ENCODE assay signal across 11 mouse cellular contexts in genomic region chr17:62782826-62783404, GRCm38 (mm10).
DNase-seq lines count a peak whose midpoint lies in the region; ATAC-seq and TF ChIP-seq lines count a peak whose summit lies in the region.
"Had no signal": no experiment of that assay in that cellular context is flagged by ENCODE, and none has a peak within 500 bp of the region (broad histone marks: within the 10 kb centered on the region; RNA-seq: fewer than 3 reads in every experiment).

No protein-coding gene starts in this region.

- no peak for ATAC-seq in midbrain, postnatal 0 days (ENCODE audit: low FRiP score)
- ATAC-seq in heart, embryonic 15.5 days (replicated peaks; ENCODE audit: insufficient number of reproducible peaks, insufficient read depth, low FRiP score, low read depth): peak; percentile 15; the same call in 1 of the 2 replicates
- ATAC-seq in limb, embryonic 11.5 days (ENCODE audit: insufficient number of reproducible peaks, low FRiP score, low TSS enrichment, low read depth): 0 out of 2 replicates have a peak, but pooled peaks have one; percentile 22
- ATAC-seq in stomach, embryonic 14.5 days (ENCODE audit: insufficient number of reproducible peaks, insufficient read depth, low FRiP score, low read depth): no peak

- WGBS in midbrain, embryonic 10.5 days: 76% methylated on average over 13 of the region's 13 CpGs
- WGBS in midbrain, postnatal 0 days: 64% methylated on average over 13 of the region's 13 CpGs
- 27% methylated on average over 13 of the region's 13 CpGs for WGBS in heart, embryonic 15.5 days
- 53% methylated on average over 13 of the region's 13 CpGs for WGBS in limb, embryonic 11.5 days
- 44% methylated on average over 13 of the region's 13 CpGs for WGBS in stomach, embryonic 14.5 days

- no peak overlapping the region for H3K4me3 ChIP-seq in midbrain, embryonic 10.5 days
- no peak overlapping the region for H3K4me3 ChIP-seq in midbrain, postnatal 0 days (ENCODE audit: low read depth, low read length)
- H3K4me3 ChIP-seq in heart, embryonic 15.5 days: no peak overlapping the region
- no peak overlapping the region for H3K4me3 ChIP-seq in limb, embryonic 11.5 days (ENCODE audit: low read depth, low read length)
- no peak overlapping the region for H3K4me3 ChIP-seq in stomach, embryonic 14.5 days (ENCODE audit: low read depth, low read length)

- peaks cover 68% of the 10 kb centered on the region for H3K27me3 ChIP-seq in midbrain, embryonic 10.5 days (ENCODE audit: low read depth, poor library complexity, severe bottlenecking)
- H3K27me3 ChIP-seq in midbrain, postnatal 0 days (ENCODE audit: insufficient read depth, low read length): no peaks in the 10 kb centered on the region
- no peaks in the 10 kb centered on the region for H3K27me3 ChIP-seq in heart, embryonic 15.5 days
- H3K27me3 ChIP-seq in limb, embryonic 11.5 days (ENCODE audit: control insufficient read depth, insufficient read depth, low read length): no peaks in the 10 kb centered on the region
- H3K27me3 ChIP-seq in stomach, embryonic 14.5 days (ENCODE audit: control insufficient read depth, insufficient read depth, low read length): no peaks in the 10 kb centered on the region

- H3K9ac ChIP-seq in midbrain, postnatal 0 days (replicated peaks; ENCODE audit: low read length, poor library complexity, severe bottlenecking): no peak overlapping the region
- no peak overlapping the region for H3K9ac ChIP-seq in heart, embryonic 15.5 days
- no peak overlapping the region for H3K9ac ChIP-seq in limb, embryonic 11.5 days (ENCODE audit: low read length)
- no peak overlapping the region for H3K9ac ChIP-seq in stomach, embryonic 14.5 days (replicated peaks; ENCODE audit: low read depth, low read length)
- H3K9ac ChIP-seq: hindbrain, embryonic 14.5 days had no signal

- H3K4me1 ChIP-seq in midbrain, embryonic 10.5 days: peaks cover 89% of the 10 kb centered on the region
- no peaks in the 10 kb centered on the region; the same call in 1 of the 2 replicates for H3K4me1 ChIP-seq in midbrain, postnatal 0 days (ENCODE audit: insufficient read depth, low read length)
- peaks cover 30% of the 10 kb centered on the region for H3K4me1 ChIP-seq in heart, embryonic 15.5 days (replicated peaks)
- H3K4me1 ChIP-seq in limb, embryonic 11.5 days (ENCODE audit: control insufficient read depth, insufficient read depth, low read length): peaks cover 25% of the 10 kb centered on the region
- peaks cover 29% of the 10 kb centered on the region for H3K4me1 ChIP-seq in stomach, embryonic 14.5 days (ENCODE audit: control insufficient read depth, insufficient read depth, low read length)

- no peak for TF ChIP-seq CTCF in midbrain, postnatal 0 days (IDR thresholded peaks at IDR 0.05)

- peak overlapping the region; percentile 23; the same call in 1 of the 2 replicates for H3K27ac ChIP-seq in midbrain, embryonic 10.5 days (replicated peaks)
- no peak overlapping the region for H3K27ac ChIP-seq in midbrain, postnatal 0 days (ENCODE audit: low read depth, low read length)
- peak overlapping the region; percentile 60 for H3K27ac ChIP-seq in heart, embryonic 15.5 days
- H3K27ac ChIP-seq in limb, embryonic 11.5 days (replicated peaks; ENCODE audit: low read depth, low read length): no peak overlapping the region
- H3K27ac ChIP-seq in stomach, embryonic 14.5 days (ENCODE audit: low read length): peak overlapping the region; percentile 78; the same call in 1 of the 2 replicates
- H3K27ac ChIP-seq: hindbrain, embryonic 14.5 days had no signal

- H3K36me3 ChIP-seq in midbrain, embryonic 10.5 days: no peaks in the 10 kb centered on the region
- H3K36me3 ChIP-seq in midbrain, postnatal 0 days (ENCODE audit: insufficient read depth, low read length): no peaks in the 10 kb centered on the region
- H3K36me3 ChIP-seq in heart, embryonic 15.5 days: no peaks in the 10 kb centered on the region
- no peaks in the 10 kb centered on the region for H3K36me3 ChIP-seq in limb, embryonic 11.5 days (ENCODE audit: control insufficient read depth, insufficient read depth, low read length)
- H3K36me3 ChIP-seq in stomach, embryonic 14.5 days (ENCODE audit: control insufficient read depth, insufficient read depth, low read length): no peaks in the 10 kb centered on the region

- H3K9me3 ChIP-seq in midbrain, embryonic 10.5 days (replicated peaks): no peaks in the 10 kb centered on the region
- H3K9me3 ChIP-seq in midbrain, postnatal 0 days (ENCODE audit: low read length): no peaks in the 10 kb centered on the region
- H3K9me3 ChIP-seq in heart, embryonic 15.5 days (replicated peaks): no peaks in the 10 kb centered on the region
- H3K9me3 ChIP-seq in limb, embryonic 11.5 days (ENCODE audit: control insufficient read depth, low read length): no peaks in the 10 kb centered on the region
- H3K9me3 ChIP-seq in stomach, embryonic 14.5 days (ENCODE audit: control insufficient read depth, low read depth, low read length): no peaks in the 10 kb centered on the region

- no peak for DNase-seq in midbrain, embryonic 10.5 days (ENCODE audit: low spot score)
- DNase-seq in midbrain, postnatal 0 days (ENCODE audit: low spot score): no peak
- no peak for DNase-seq in limb, embryonic 11.5 days (ENCODE audit: low spot score)
- DNase-seq in embryo, embryonic 9.5 days (ENCODE audit: extremely low spot score): no peak
- DNase-seq in thymus, postnatal 14 days: no peak
- DNase-seq: adrenal gland, postnatal 14 days; layer of hippocampus, postnatal 36 days; spleen, adult 18-20 months had no signal

- H3K4me2 ChIP-seq in midbrain, postnatal 0 days (ENCODE audit: low read depth, low read length, poor library complexity, severe bottlenecking): no peak overlapping the region
- peak overlapping the region; percentile 50 for H3K4me2 ChIP-seq in heart, embryonic 15.5 days
- no peak overlapping the region for H3K4me2 ChIP-seq in limb, embryonic 11.5 days (ENCODE audit: low read depth, severe bottlenecking)
- no peak overlapping the region for H3K4me2 ChIP-seq in stomach, embryonic 14.5 days (replicated peaks; ENCODE audit: low read depth, low read length)
- H3K4me2 ChIP-seq: hindbrain, embryonic 14.5 days had no signal

Comparison
In these comparisons a context has a peak if more than half of its experiments do, and no peak if none do; other contexts are left out.
1. H3K27ac ChIP-seq: peak in midbrain, embryonic 10.5 days (single experiment), heart, embryonic 15.5 days (single experiment) and stomach, embryonic 14.5 days (single experiment); none in midbrain, postnatal 0 days (single experiment) and limb, embryonic 11.5 days (single experiment).
2. ATAC-seq: peak in heart, embryonic 15.5 days (single experiment) and limb, embryonic 11.5 days (single experiment); none in midbrain, postnatal 0 days (single experiment) and stomach, embryonic 14.5 days (single experiment).